Mouse (Mus musculus): ENCODE measurements around the gene Podn. TPM values are rescaled to one million over a fixed set of nuclear protein-coding genes. Genes with fewer than 3 reads are reported as not detected.

The Podn gene
- polyA plus RNA-seq, 2 experiments: 3.5 to 23.0 TPM

- Histone ChIP-seq H3K4me3 (replicated peaks; ENCODE audit: low read length) (no peak overlapping the region), H3K27me3 (ENCODE audit: control insufficient read depth, insufficient read depth, low read length) (no peaks in the 10 kb centered on the region), H3K4me1 (ENCODE audit: control insufficient read depth, insufficient read depth, low read length) (peaks cover 23% of the 10 kb centered on the region), H3K36me3 (ENCODE audit: control insufficient read depth, insufficient read depth, low read length) (no peaks in the 10 kb centered on the region), H3K9ac (ENCODE audit: low read depth, low read length, severe bottlenecking) (no peak overlapping the region), H3K27ac (replicated peaks; ENCODE audit: low read depth, low read length) (no peak overlapping the region), H3K9me3 (ENCODE audit: control insufficient read depth, low read length) (no peaks in the 10 kb centered on the region), H3K4me2 (replicated peaks; ENCODE audit: low read depth, low read length, severe bottlenecking) (no peak overlapping the region)
- no peak for DNase-seq (ENCODE audit: low spot score)
- WGBS: 89% methylated on average over 11 of the region's 11 CpGs
- TF ChIP-seq POLR2A (IDR thresholded peaks at IDR 0.05; ENCODE audit: borderline replicate concordance, extremely low read depth, insufficient read depth, insufficient read length): no peak
- ATAC-seq (ENCODE audit: low FRiP score, low read depth): no peak
Observed at GRCm38 (mm10) chr4:107986386-107987168, 109.7 kb downstream of the Podn start.

- DNase-seq (ENCODE audit: low spot score) (no peak), ATAC-seq (ENCODE audit: low FRiP score, low read depth) (no peak)
- H3K9ac ChIP-seq (ENCODE audit: low read depth, low read length, severe bottlenecking): no peak overlapping the region
- H3K27me3 ChIP-seq (ENCODE audit: control insufficient read depth, insufficient read depth, low read length): no peaks in the 10 kb centered on the region
- no peak overlapping the region for H3K4me3 ChIP-seq (replicated peaks; ENCODE audit: low read length)
- no peaks in the 10 kb centered on the region for H3K9me3 ChIP-seq (ENCODE audit: control insufficient read depth, low read length)
- H3K4me2 ChIP-seq (replicated peaks; ENCODE audit: low read depth, low read length, severe bottlenecking): no peak overlapping the region
- H3K27ac ChIP-seq (replicated peaks; ENCODE audit: low read depth, low read length): no peak overlapping the region
- H3K4me1 ChIP-seq (ENCODE audit: control insufficient read depth, insufficient read depth, low read length): peaks cover 23% of the 10 kb centered on the region
- no peak for TF ChIP-seq POLR2A (IDR thresholded peaks at IDR 0.05; ENCODE audit: borderline replicate concordance, extremely low read depth, insufficient read depth, insufficient read length)
- H3K36me3 ChIP-seq (ENCODE audit: control insufficient read depth, insufficient read depth, low read length): no peaks in the 10 kb centered on the region
- 72% methylated on average over 5 of the region's 5 CpGs for WGBS
Observed at GRCm38 (mm10) chr4:107985812-107986211, 110.4 kb downstream of the Podn start.

- Histone ChIP-seq H3K27ac (replicated peaks; ENCODE audit: low read depth, low read length) (peak overlapping the region; percentile 84), H3K4me2 (replicated peaks; ENCODE audit: low read depth, low read length, severe bottlenecking) (no peak overlapping the region; the same call in 1 of the 2 replicates), H3K27me3 (ENCODE audit: control insufficient read depth, insufficient read depth, low read length) (no peaks in the 10 kb centered on the region), H3K4me3 (replicated peaks; ENCODE audit: low read length) (no peak overlapping the region), H3K9me3 (ENCODE audit: control insufficient read depth, low read length) (no peaks in the 10 kb centered on the region), H3K36me3 (ENCODE audit: control insufficient read depth, insufficient read depth, low read length) (no peaks in the 10 kb centered on the region), H3K9ac (ENCODE audit: low read depth, low read length, severe bottlenecking) (0 out of 2 replicates have a peak overlapping the region, but pooled peaks have one; percentile 21), H3K4me1 (ENCODE audit: control insufficient read depth, insufficient read depth, low read length) (peaks cover 23% of the 10 kb centered on the region)
- peak; percentile 75 for DNase-seq (ENCODE audit: low spot score)
- ATAC-seq (ENCODE audit: low FRiP score, low read depth): peak; percentile 88
- no peak for TF ChIP-seq POLR2A (IDR thresholded peaks at IDR 0.05; ENCODE audit: borderline replicate concordance, extremely low read depth, insufficient read depth, insufficient read length)
- 24% methylated on average over 7 of the region's 7 CpGs for WGBS
Observed at GRCm38 (mm10) chr4:107984282-107984981, 111.8 kb downstream of the Podn start.

GRCm38 (mm10) chr4:107983717-107984116 lies 112.5 kb downstream of the Podn start:
- TF ChIP-seq POLR2A (IDR thresholded peaks at IDR 0.05; ENCODE audit: borderline replicate concordance, extremely low read depth, insufficient read depth, insufficient read length): no peak
- 43% methylated on average over 1 of the region's 1 CpGs for WGBS
- Histone ChIP-seq H3K36me3 (ENCODE audit: control insufficient read depth, insufficient read depth, low read length) (no peaks in the 10 kb centered on the region), H3K4me1 (ENCODE audit: control insufficient read depth, insufficient read depth, low read length) (peaks cover 23% of the 10 kb centered on the region), H3K4me2 (replicated peaks; ENCODE audit: low read depth, low read length, severe bottlenecking) (no peak overlapping the region), H3K27ac (replicated peaks; ENCODE audit: low read depth, low read length) (peak overlapping the region; percentile 65), H3K9me3 (ENCODE audit: control insufficient read depth, low read length) (no peaks in the 10 kb centered on the region), H3K4me3 (replicated peaks; ENCODE audit: low read length) (no peak overlapping the region), H3K27me3 (ENCODE audit: control insufficient read depth, insufficient read depth, low read length) (no peaks in the 10 kb centered on the region), H3K9ac (ENCODE audit: low read depth, low read length, severe bottlenecking) (0 out of 2 replicates have a peak overlapping the region, but pooled peaks have one; percentile 21)
- DNase-seq (ENCODE audit: low spot score): no peak
- ATAC-seq (ENCODE audit: low FRiP score, low read depth): peak; percentile 24; the same call in 1 of the 2 replicates

- no peak for DNase-seq (ENCODE audit: low spot score)
- 0 out of 2 replicates have a peak overlapping the region, but pooled peaks have one; percentile 20 for H3K27ac ChIP-seq (replicated peaks; ENCODE audit: low read depth, low read length)
- no peaks in the 10 kb centered on the region for H3K27me3 ChIP-seq (ENCODE audit: control insufficient read depth, insufficient read depth, low read length)
- ATAC-seq (ENCODE audit: low FRiP score, low read depth): no peak
- H3K9ac ChIP-seq (ENCODE audit: low read depth, low read length, severe bottlenecking): no peak overlapping the region
- no peaks in the 10 kb centered on the region for H3K9me3 ChIP-seq (ENCODE audit: control insufficient read depth, low read length)
- WGBS: 60% methylated on average over 6 of the region's 6 CpGs
- H3K4me2 ChIP-seq (replicated peaks; ENCODE audit: low read depth, low read length, severe bottlenecking): no peak overlapping the region
- H3K4me3 ChIP-seq (replicated peaks; ENCODE audit: low read length): no peak overlapping the region
- TF ChIP-seq POLR2A (IDR thresholded peaks at IDR 0.05; ENCODE audit: borderline replicate concordance, extremely low read depth, insufficient read depth, insufficient read length): no peak
- H3K36me3 ChIP-seq (ENCODE audit: control insufficient read depth, insufficient read depth, low read length): no peaks in the 10 kb centered on the region
- peaks cover 15% of the 10 kb centered on the region for H3K4me1 ChIP-seq (ENCODE audit: control insufficient read depth, insufficient read depth, low read length)
Observed at GRCm38 (mm10) chr4:107980002-107980600, 116.1 kb downstream of the Podn start.
